Mouse (Mus musculus) G1E (cell line): ENCODE measurements around the gene Aagab.

Experiments used
- CTCF ChIP-seq: IDR thresholded peaks from 2 replicates; pipeline ENCODE4 v1.5.1; 2012; ENCODE audit warnings: low read depth, low read length, inconsistent platforms, mixed read lengths
- POLR2AphosphoS5 ChIP-seq: IDR thresholded peaks from 2 replicates; pipeline ENCODE4 v1.6.1; 2012; ENCODE audit warnings: low read depth, low read length, inconsistent platforms; ENCODE audit not compliant: insufficient replicate concordance

GRCm38 (mm10) chr9:63577469-63577868 is 25.0 kb upstream of the Aagab start:
- TF ChIP-seq CTCF (no peak), POLR2AphosphoS5 (no peak)
